Mouse (Mus musculus) heart, embryonic 14.5 days (tissue): ENCODE measurements around the gene H2-DMa. TPM values are rescaled to one million over a fixed set of nuclear protein-coding genes. Genes with fewer than 3 reads are reported as not detected.

Experiments used
- ATAC-seq: fragments of 200-750 bp; cut with Nextera tagmentation; 2 replicates; pipeline ENCODE4 v1.8.0; 2017; ENCODE audit warnings: low read depth, moderate TSS enrichment; ENCODE audit not compliant: insufficient number of reproducible peaks, insufficient read depth, low FRiP score
- H3K27ac ChIP-seq, 2 experiments: fragments of 200-500 bp in 1 of 2; fragments of 300-500 bp in 1 of 2; sonication (generic) in 1 of 2; replicated peaks in 1 of 2; 2 replicates each; pipeline ENCODE4 v1.5.1; 2012 to 2014; ENCODE audit warnings: low read depth in 2 of 2, low read length in 2 of 2, control low read depth in 1 of 2, mild to moderate bottlenecking in 1 of 2, mixed read lengths in 1 of 2; ENCODE audit not compliant: control insufficient read depth in 1 of 2, insufficient read depth in 1 of 2
- H3K27me3 ChIP-seq: fragments of 300-500 bp; sonication (generic); 2 replicates; pipeline ENCODE4 v1.6.1; 2014; ENCODE audit warnings: mild to moderate bottlenecking, low read length, control low read depth; ENCODE audit not compliant: control insufficient read depth, insufficient read depth
- H3K36me3 ChIP-seq: fragments of 300-500 bp; sonication (generic); 2 replicates; pipeline ENCODE4 v1.6.1; 2014; ENCODE audit warnings: mild to moderate bottlenecking, control low read depth, low read length, mixed read lengths; ENCODE audit not compliant: control insufficient read depth, insufficient read depth
- H3K4me1 ChIP-seq, 2 experiments: fragments of 200-500 bp in 1 of 2; fragments of 300-500 bp in 1 of 2; sonication (generic) in 1 of 2; 2 replicates each; pipeline ENCODE4 v1.6.1; 2012 to 2014; ENCODE audit warnings: low read length in 2 of 2, control low read depth in 1 of 2, mixed read lengths in 1 of 2; ENCODE audit not compliant: control insufficient read depth in 2 of 2, insufficient read depth in 2 of 2
- H3K4me2 ChIP-seq: fragments of 300-500 bp; sonication (generic); 2 replicates; pipeline ENCODE4 v1.6.1; 2014; ENCODE audit warnings: mild to moderate bottlenecking, low read length
- H3K4me3 ChIP-seq, 2 experiments: fragments of 200-500 bp in 1 of 2; fragments of 300-500 bp in 1 of 2; sonication (generic) in 1 of 2; 2 replicates each; pipeline ENCODE4 v1.5.1; 2012 to 2014; ENCODE audit warnings: low read length in 2 of 2, mild to moderate bottlenecking in 2 of 2, control low read depth in 1 of 2, low read depth in 1 of 2, moderate library complexity in 1 of 2; ENCODE audit not compliant: control insufficient read depth in 1 of 2, insufficient read depth in 1 of 2
- H3K9ac ChIP-seq: fragments of 300-500 bp; sonication (generic); 2 replicates; pipeline ENCODE4 v1.6.1; 2014; ENCODE audit warnings: mild to moderate bottlenecking, low read length
- H3K9me3 ChIP-seq: fragments of 300-500 bp; sonication (generic); 2 replicates; pipeline ENCODE4 v1.6.1; 2016; ENCODE audit warnings: low read length, control low read depth; ENCODE audit not compliant: control insufficient read depth
- WGBS: fragments of 180-500 bp; shearing (Covaris S2); extraction: QIAGEN DNeasy Blood & Tissue Kit; methylation state at CpG from one replicate; pipeline ENCODE4 v1.1.7; 2014; 5-methylcytosine and 5-hydroxymethylcytosine counted together
- polyA plus RNA-seq: library from polyadenylated mRNA; unstranded; fragments of >200 nt; fragmentation: Nextera tagmentation; extraction: Ambion mirVana; gene quantifications from 2 replicates; pipeline ENCODE4 v1.2.1, GENCODE M21; 2014

The H2-DMa gene
- polyA plus RNA-seq, result 5.7 and 9.3 TPM in 2 replicates

- ATAC-seq, result peak; percentile 60
- H3K9me3 ChIP-seq, result no peaks in the 10 kb centered on the region
- H3K27me3 ChIP-seq, result no peaks in the 10 kb centered on the region
- H3K27ac ChIP-seq, result peak within 1 kb of the TSS; percentile 100
- under 1% methylated on average over 96 of the region's 96 CpGs for WGBS
- H3K4me2 ChIP-seq, result peak within 1 kb of the TSS; percentile 91
- H3K9ac ChIP-seq, result peak within 1 kb of the TSS; percentile 98
- H3K4me3 ChIP-seq, result peak within 1 kb of the TSS; percentile 87 to 90
- H3K36me3 ChIP-seq, result peaks cover 45% of the 10 kb centered on the region
- peaks cover 10 to 26% of the 10 kb centered on the region in 2 experiments for H3K4me1 ChIP-seq
These were observed at the start of gene H2-DMa for GRCm38 (mm10) chr17:34119249-34120179. TSS of gene H2-DMa (plus strand) at chr17:34119541.

GRCm38 (mm10) chr17:34072091-34072490 is 47.2 kb upstream of the H2-DMa start:
- ATAC-seq, result no peak
- Histone ChIP-seq H3K36me3 (no peaks in the 10 kb centered on the region), H3K4me2 (no peak overlapping the region), H3K27me3 (peaks cover 23% of the 10 kb centered on the region), H3K4me1 (no peaks in the 10 kb centered on the region), H3K9me3 (0 out of 2 replicates have a peak, but pooled peaks cover 3% of the 10 kb centered on the region), H3K9ac (no peak overlapping the region), H3K27ac (no peak overlapping the region), H3K4me3 (no peak overlapping the region)
- 66% methylated on average over 5 of the region's 5 CpGs for WGBS

- ATAC-seq, result no peak
- H3K9me3 ChIP-seq, result 0 out of 2 replicates have a peak, but pooled peaks cover 3% of the 10 kb centered on the region
- no peak overlapping the region for H3K9ac ChIP-seq
- H3K4me3 ChIP-seq, result no peak overlapping the region
- H3K4me1 ChIP-seq, result no peaks in the 10 kb centered on the region
- no peak overlapping the region for H3K4me2 ChIP-seq
- H3K27ac ChIP-seq, result no peak overlapping the region
- peaks cover 34% of the 10 kb centered on the region for H3K27me3 ChIP-seq
- 38% methylated on average over 7 of the region's 7 CpGs for WGBS
- H3K36me3 ChIP-seq, result no peaks in the 10 kb centered on the region
These were observed 44.1 kb upstream of the H2-DMa start for GRCm38 (mm10) chr17:34075271-34075670.

- peaks cover 35% of the 10 kb centered on the region for H3K27me3 ChIP-seq
- H3K9me3 ChIP-seq, result no peaks in the 10 kb centered on the region
- H3K4me2 ChIP-seq, result no peak overlapping the region
- no peak for ATAC-seq
- WGBS, result 2% methylated on average over 9 of the region's 9 CpGs
- no peak overlapping the region for H3K9ac ChIP-seq
- H3K36me3 ChIP-seq, result no peaks in the 10 kb centered on the region
- no peaks in the 10 kb centered on the region for H3K4me1 ChIP-seq
- no peak overlapping the region for H3K27ac ChIP-seq
- H3K4me3 ChIP-seq, result no peak overlapping the region
These were observed 41.8 kb upstream of the H2-DMa start for GRCm38 (mm10) chr17:34077549-34077948.

- WGBS, result 63% methylated on average over 4 of the region's 4 CpGs
- peaks cover 39% of the 10 kb centered on the region for H3K27me3 ChIP-seq
- H3K4me1 ChIP-seq, result no peaks in the 10 kb centered on the region
- no peak overlapping the region for H3K4me3 ChIP-seq
- H3K9ac ChIP-seq, result no peak overlapping the region
- ATAC-seq, result no peak
- H3K4me2 ChIP-seq, result no peak overlapping the region
- H3K9me3 ChIP-seq, result no peaks in the 10 kb centered on the region
- no peaks in the 10 kb centered on the region for H3K36me3 ChIP-seq
- no peak overlapping the region for H3K27ac ChIP-seq
These were observed 41.2 kb upstream of the H2-DMa start for GRCm38 (mm10) chr17:34078148-34078547.

GRCm38 (mm10) chr17:34079002-34079401 is 40.3 kb upstream of the H2-DMa start:
- H3K4me3 ChIP-seq, result no peak overlapping the region
- 83% methylated on average over 11 of the region's 11 CpGs for WGBS
- no peak overlapping the region for H3K4me2 ChIP-seq
- peaks cover 38% of the 10 kb centered on the region for H3K27me3 ChIP-seq
- H3K4me1 ChIP-seq, result no peaks in the 10 kb centered on the region
- no peaks in the 10 kb centered on the region for H3K36me3 ChIP-seq
- no peaks in the 10 kb centered on the region for H3K9me3 ChIP-seq
- H3K9ac ChIP-seq, result no peak overlapping the region
- H3K27ac ChIP-seq, result no peak overlapping the region
- no peak for ATAC-seq

- 19% methylated on average over 5 of the region's 5 CpGs for WGBS
- Histone ChIP-seq H3K27ac (no peak overlapping the region), H3K36me3 (no peaks in the 10 kb centered on the region), H3K4me2 (no peak overlapping the region), H3K9ac (no peak overlapping the region), H3K9me3 (no peaks in the 10 kb centered on the region), H3K27me3 (peaks cover 41% of the 10 kb centered on the region), H3K4me1 (no peaks in the 10 kb centered on the region), H3K4me3 (no peak overlapping the region)
- ATAC-seq, result no peak; the same call in 1 of the 2 replicates
These were observed 39.7 kb upstream of the H2-DMa start for GRCm38 (mm10) chr17:34079621-34080020.
